Mouse (Mus musculus) embryonic facial prominence, embryonic 15.5 days (tissue): ENCODE measurements at regions not wholly inside any gene's neighbourhood (a gene's known extent, or its start where the extent isn't known, plus 50 kb on each side); places are given as distances from the start of the nearest gene placed in this dataset.

Experiments used
- ATAC-seq: fragments of 200-750 bp; cut with Nextera tagmentation; 2 replicates; pipeline ENCODE4 v1.8.0; 2017; ENCODE audit warnings: low read depth, moderate TSS enrichment; ENCODE audit not compliant: insufficient number of reproducible peaks, low FRiP score, low TSS enrichment
- H3K27ac ChIP-seq: fragments of 300-500 bp; sonication (generic); replicated peaks from 2 replicates; pipeline ENCODE4 v1.5.1; 2015; ENCODE audit warnings: mild to moderate bottlenecking, inconsistent platforms
- H3K27me3 ChIP-seq: fragments of 300-500 bp; sonication (generic); 2 replicates; pipeline ENCODE4 v1.6.1; 2015; ENCODE audit warnings: inconsistent platforms
- H3K36me3 ChIP-seq: fragments of 300-500 bp; sonication (generic); 2 replicates; pipeline ENCODE4 v1.6.1; 2015; ENCODE audit warnings: mild to moderate bottlenecking, inconsistent platforms
- H3K4me1 ChIP-seq: fragments of 300-500 bp; sonication (generic); 2 replicates; pipeline ENCODE4 v1.6.1; 2015; ENCODE audit warnings: inconsistent platforms
- H3K4me2 ChIP-seq: fragments of 300-500 bp; sonication (generic); replicated peaks from 2 replicates; pipeline ENCODE4 v1.6.1; 2015; ENCODE audit warnings: mild to moderate bottlenecking, inconsistent platforms
- H3K4me3 ChIP-seq: fragments of 300-500 bp; sonication (generic); replicated peaks from 2 replicates; pipeline ENCODE4 v1.5.1; 2015; ENCODE audit warnings: mild to moderate bottlenecking, inconsistent platforms
- H3K9ac ChIP-seq: fragments of 300-500 bp; sonication (generic); 2 replicates; pipeline ENCODE4 v1.6.1; 2015; ENCODE audit warnings: inconsistent platforms
- H3K9me3 ChIP-seq: fragments of 300-500 bp; sonication (generic); replicated peaks from 2 replicates; pipeline ENCODE4 v1.6.1; 2016; ENCODE audit warnings: inconsistent platforms
- WGBS: fragments of 180-500 bp; shearing (Covaris S2); methylation state at CpG from one replicate; pipeline ENCODE4 v1.1.7; 2015; 5-methylcytosine and 5-hydroxymethylcytosine counted together

DNA sequence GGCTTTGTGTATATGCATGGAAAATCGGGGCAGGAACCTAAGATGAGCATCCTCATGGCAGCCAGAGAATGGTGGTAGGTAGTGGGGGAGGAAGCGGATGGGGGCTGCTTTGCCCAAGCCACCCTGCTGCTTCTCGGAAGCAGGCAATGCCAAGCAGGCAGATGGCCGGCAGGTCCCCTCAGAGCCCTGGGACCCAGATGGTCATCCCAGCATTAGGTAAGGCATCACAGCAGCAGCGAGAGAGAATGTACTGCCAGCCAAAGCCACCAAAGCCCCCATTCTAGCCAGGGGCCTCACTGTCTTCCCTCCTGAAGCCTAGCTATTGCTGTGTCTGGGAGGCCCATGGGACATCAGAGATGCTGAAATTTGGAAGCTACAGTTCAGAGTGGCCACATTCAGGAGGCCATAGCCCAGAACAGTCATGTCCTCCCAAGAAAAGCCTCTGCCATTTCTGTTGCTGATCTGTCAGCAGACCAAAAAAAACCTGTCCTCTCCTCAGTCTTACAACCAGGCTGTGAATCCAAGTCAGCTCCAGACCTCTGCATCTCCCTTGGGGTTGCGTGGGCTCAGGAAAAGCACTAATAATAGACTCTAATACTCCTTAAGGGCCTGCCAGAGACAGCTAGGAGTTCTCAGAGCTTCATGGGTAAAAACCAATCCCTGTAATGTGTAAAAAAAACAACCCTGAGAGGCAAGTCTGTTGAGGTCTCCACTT, 88.5 kb upstream of the Zmiz1 start:
- no peak for ATAC-seq
- Histone ChIP-seq H3K27ac (peak overlapping the region; percentile 28; the same call in 1 of the 2 replicates), H3K9me3 (no peaks in the 10 kb centered on the region), H3K9ac (no peak overlapping the region), H3K4me2 (no peak overlapping the region), H3K4me1 (peaks cover 30% of the 10 kb centered on the region), H3K27me3 (no peaks in the 10 kb centered on the region), H3K4me3 (no peak overlapping the region), H3K36me3 (no peaks in the 10 kb centered on the region)
- 81% methylated on average over 6 of the region's 6 CpGs for WGBS

GRCm38 (mm10) chr14:25371021-25371400, 88.0 kb upstream of the Zmiz1 start:
- Histone ChIP-seq H3K27me3 (no peaks in the 10 kb centered on the region), H3K36me3 (no peaks in the 10 kb centered on the region), H3K4me3 (no peak overlapping the region), H3K4me2 (no peak overlapping the region), H3K9me3 (no peaks in the 10 kb centered on the region), H3K4me1 (peaks cover 34% of the 10 kb centered on the region), H3K27ac (peak overlapping the region; percentile 28; the same call in 1 of the 2 replicates), H3K9ac (no peak overlapping the region)
- no peak for ATAC-seq
- 65% methylated on average over 5 of the region's 5 CpGs for WGBS

- WGBS = 33% methylated on average over 4 of the region's 4 CpGs
- H3K4me1 ChIP-seq = peaks cover 34% of the 10 kb centered on the region
- H3K27ac ChIP-seq = peak overlapping the region; percentile 66; the same call in 1 of the 2 replicates
- H3K27me3 ChIP-seq = no peaks in the 10 kb centered on the region
- H3K9ac ChIP-seq = no peak overlapping the region
- H3K4me2 ChIP-seq = no peak overlapping the region
- no peaks in the 10 kb centered on the region for H3K9me3 ChIP-seq
- no peak overlapping the region for H3K4me3 ChIP-seq
- H3K36me3 ChIP-seq = no peaks in the 10 kb centered on the region
- peak; percentile 54 for ATAC-seq
These were observed 87.3 kb upstream of the Zmiz1 start for GRCm38 (mm10) chr14:25371661-25372060.

GRCm38 (mm10) chr14:25372581-25372980, 86.4 kb upstream of the Zmiz1 start:
- H3K36me3 ChIP-seq = no peaks in the 10 kb centered on the region
- WGBS = 68% methylated on average over 4 of the region's 4 CpGs
- H3K9ac ChIP-seq = no peak overlapping the region
- peaks cover 43% of the 10 kb centered on the region for H3K4me1 ChIP-seq
- H3K4me2 ChIP-seq = no peak overlapping the region
- no peaks in the 10 kb centered on the region for H3K9me3 ChIP-seq
- H3K27me3 ChIP-seq = no peaks in the 10 kb centered on the region
- no peak for ATAC-seq
- H3K27ac ChIP-seq = no peak overlapping the region
- no peak overlapping the region for H3K4me3 ChIP-seq

GRCm38 (mm10) chr14:25373167-25373566, 85.8 kb upstream of the Zmiz1 start:
- no peaks in the 10 kb centered on the region for H3K9me3 ChIP-seq
- no peak overlapping the region for H3K9ac ChIP-seq
- H3K36me3 ChIP-seq = no peaks in the 10 kb centered on the region
- H3K4me3 ChIP-seq = no peak overlapping the region
- no peak overlapping the region for H3K27ac ChIP-seq
- ATAC-seq = no peak
- H3K4me2 ChIP-seq = no peak overlapping the region
- H3K27me3 ChIP-seq = no peaks in the 10 kb centered on the region
- 85% methylated on average over 4 of the region's 4 CpGs for WGBS
- H3K4me1 ChIP-seq = peaks cover 49% of the 10 kb centered on the region

- Histone ChIP-seq H3K4me3 (no peak overlapping the region), H3K36me3 (no peaks in the 10 kb centered on the region), H3K9ac (no peak overlapping the region), H3K27me3 (no peaks in the 10 kb centered on the region), H3K4me2 (no peak overlapping the region), H3K4me1 (peaks cover 63% of the 10 kb centered on the region), H3K9me3 (no peaks in the 10 kb centered on the region), H3K27ac (no peak overlapping the region)
- no peak for ATAC-seq
- 61% methylated on average over 7 of the region's 7 CpGs for WGBS
These were observed 84.0 kb upstream of the Zmiz1 start for GRCm38 (mm10) chr14:25375001-25375400.

DNA sequence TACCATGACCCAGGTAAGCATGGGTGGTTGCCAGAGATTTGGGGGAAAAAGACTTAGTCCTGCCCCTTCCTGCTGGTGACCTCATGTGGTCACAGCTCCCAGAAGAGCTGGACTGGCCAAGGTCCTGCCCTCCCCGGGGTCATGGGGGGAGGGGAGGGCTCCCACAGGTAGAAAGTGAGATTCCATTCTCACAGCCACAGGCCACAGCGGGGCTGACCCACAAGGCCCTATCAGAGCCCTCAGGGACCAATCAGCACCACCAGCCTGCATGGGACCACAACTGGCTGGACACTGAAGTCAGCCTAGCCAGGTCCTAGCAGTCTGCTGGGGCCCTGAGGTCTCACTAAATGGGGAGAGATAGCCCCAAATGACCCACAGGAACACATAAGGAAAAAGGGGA, 81.9 kb upstream of the Zmiz1 start:
- no peak for ATAC-seq
- H3K4me3 ChIP-seq = 0 out of 2 replicates have a peak overlapping the region, but pooled peaks have one; percentile 51
- 45% methylated on average over 2 of the region's 2 CpGs for WGBS

GRCm38 (mm10) chr14:25377554-25377899, 81.5 kb upstream of the Zmiz1 start:
- ATAC-seq = peak; percentile 84
- Histone ChIP-seq H3K4me2 (peak overlapping the region; percentile 64), H3K4me3 (peak overlapping the region; percentile 51), H3K27ac (peak overlapping the region; percentile 99), H3K9ac (peak overlapping the region; percentile 33; the same call in 1 of the 2 replicates), H3K9me3 (no peaks in the 10 kb centered on the region), H3K36me3 (no peaks in the 10 kb centered on the region), H3K4me1 (peaks cover 45% of the 10 kb centered on the region), H3K27me3 (no peaks in the 10 kb centered on the region)
- WGBS = 2% methylated on average over 8 of the region's 8 CpGs

More for the DNA sequence above, 81.9 kb upstream of the Zmiz1 start:
- no peaks in the 10 kb centered on the region for H3K36me3 ChIP-seq
- H3K27me3 ChIP-seq = no peaks in the 10 kb centered on the region
- H3K9me3 ChIP-seq = no peaks in the 10 kb centered on the region
- H3K9ac ChIP-seq = no peak overlapping the region
- H3K4me2 ChIP-seq = peak overlapping the region; percentile 64
- peaks cover 48% of the 10 kb centered on the region for H3K4me1 ChIP-seq
- peak overlapping the region; percentile 99 for H3K27ac ChIP-seq

- under 1% methylated on average over 43 of the region's 54 CpGs for WGBS
- Histone ChIP-seq H3K36me3 (no peaks in the 10 kb centered on the region), H3K9ac (peak overlapping the region; percentile 56), H3K9me3 (no peaks in the 10 kb centered on the region), H3K4me3 (peak overlapping the region; percentile 51), H3K4me1 (peaks cover 44% of the 10 kb centered on the region), H3K27me3 (no peaks in the 10 kb centered on the region), H3K4me2 (peak overlapping the region; percentile 64), H3K27ac (peak overlapping the region; percentile 99)
- ATAC-seq = peak; percentile 91
These were observed 80.9 kb upstream of the Zmiz1 start for GRCm38 (mm10) chr14:25377900-25378716.

DNA sequence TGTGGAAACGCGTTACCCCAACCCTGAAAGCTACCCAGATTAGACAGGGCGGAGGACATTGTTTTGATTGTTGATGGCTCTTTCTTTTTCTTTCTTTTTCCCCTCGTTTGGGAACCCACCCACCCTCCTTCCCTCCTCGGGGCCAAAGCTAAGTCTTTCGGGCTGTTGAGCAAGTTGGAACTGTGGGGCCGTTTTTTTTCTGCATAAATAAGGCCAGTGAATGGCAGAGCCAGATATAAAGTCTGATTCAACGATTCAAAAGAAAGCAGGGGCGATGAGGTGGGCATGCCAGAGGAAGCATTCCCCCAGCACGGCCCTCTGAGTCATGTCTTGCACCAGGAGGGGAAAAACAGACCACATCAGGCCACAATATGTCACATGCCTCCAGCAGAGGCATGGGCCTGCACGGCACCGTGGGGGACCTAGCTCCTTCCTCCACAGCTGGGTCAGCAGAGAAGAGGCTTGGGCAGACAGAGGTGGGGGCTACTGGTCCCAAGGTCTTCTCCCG, 80.2 kb upstream of the Zmiz1 start:
- peak overlapping the region; percentile 64 for H3K4me2 ChIP-seq
- peak overlapping the region; percentile 56 for H3K9ac ChIP-seq
- ATAC-seq = peak; percentile 45; the same call in 1 of the 2 replicates
- no peaks in the 10 kb centered on the region for H3K36me3 ChIP-seq
- H3K9me3 ChIP-seq = no peaks in the 10 kb centered on the region
- H3K27me3 ChIP-seq = no peaks in the 10 kb centered on the region
- WGBS = 3% methylated on average over 13 of the region's 13 CpGs
- peaks cover 44% of the 10 kb centered on the region for H3K4me1 ChIP-seq
- peak overlapping the region; percentile 51 for H3K4me3 ChIP-seq
- peak overlapping the region; percentile 99 for H3K27ac ChIP-seq

- H3K4me3 ChIP-seq = no peak overlapping the region
- no peaks in the 10 kb centered on the region for H3K36me3 ChIP-seq
- H3K4me1 ChIP-seq = peaks cover 21% of the 10 kb centered on the region
- H3K9ac ChIP-seq = no peak overlapping the region
- no peaks in the 10 kb centered on the region for H3K27me3 ChIP-seq
- H3K9me3 ChIP-seq = no peaks in the 10 kb centered on the region
- no peak overlapping the region for H3K27ac ChIP-seq
- WGBS = 64% methylated on average over 4 of the region's 4 CpGs
- H3K4me2 ChIP-seq = no peak overlapping the region
- no peak for ATAC-seq
These were observed 75.7 kb upstream of the Zmiz1 start for GRCm38 (mm10) chr14:25383169-25383824.
